Mouse (Mus musculus) left cerebral cortex, postnatal 25 days (tissue): ENCODE measurements at regions not wholly inside any gene's neighbourhood (a gene's known extent, or its start where the extent isn't known, plus 50 kb on each side); places are given as distances from the start of the nearest gene placed in this dataset.

Experiments
- DNase-seq, 2 experiments: peaks; one replicate each; pipeline ENCODE4 v3.0.0; 2022; ENCODE audit warnings: low spot score in 2 of 2, mixed read lengths in 1 of 2
- intact Hi-C: fragments of 180-260 bp; cut with DNase I; formaldehyde crosslinking; loops from one replicate; pipeline ENCODE4 v1.15.1; 2025

- intact Hi-C loops, result loop anchor here (10.0 kb wide), 2 partner anchors 195 to 405 kb away; no protein-coding TSS in a partner anchor
- DNase-seq, result no peak
These were observed 605.6 kb downstream of the Nfib start for GRCm38 (mm10) chr4:82099970-82100368.

- DNase-seq, result peak in 1 of 2 experiments; percentile 37
- intact Hi-C loops, result loop anchor here (10.0 kb wide), 2 partner anchors 196 to 406 kb away; no protein-coding TSS in a partner anchor
These were observed 606.3 kb downstream of the Nfib start for GRCm38 (mm10) chr4:82098986-82099969.

GRCm38 (mm10) chr4:82092296-82093230, 613.0 kb downstream of the Nfib start:
- DNase-seq, result peak; percentile 31 to 83
- intact Hi-C loops, result loop anchor here (10.0 kb wide), 2 partner anchors 202 to 412 kb away; no protein-coding TSS in a partner anchor

- intact Hi-C loops, result loop anchor here (10.0 kb wide), 2 partner anchors 205 to 415 kb away; no protein-coding TSS in a partner anchor
- no peak for DNase-seq
These were observed 615.9 kb downstream of the Nfib start for GRCm38 (mm10) chr4:82089657-82090056.

GRCm38 (mm10) chr4:82083519-82083918, 622.0 kb downstream of the Nfib start:
- no peak for DNase-seq
- intact Hi-C loops, result no loop called here

- no peak for DNase-seq
- intact Hi-C loops, result no loop called here
These were observed 625.4 kb upstream of the Mpdz start for GRCm38 (mm10) chr4:82068050-82068449.

GRCm38 (mm10) chr4:82065641-82066358, 623.2 kb upstream of the Mpdz start:
- no peak for DNase-seq
- intact Hi-C loops, result no loop called here

- no peak for DNase-seq
- intact Hi-C loops, result no loop called here
These were observed 620.1 kb upstream of the Mpdz start for GRCm38 (mm10) chr4:82062726-82063125.

- intact Hi-C loops, result no loop called here
- DNase-seq, result no peak
These were observed 614.1 kb upstream of the Mpdz start for GRCm38 (mm10) chr4:82056671-82057070.

GRCm38 (mm10) chr4:82048171-82048570, 605.6 kb upstream of the Mpdz start:
- intact Hi-C loops, result no loop called here
- DNase-seq, result no peak

- intact Hi-C loops, result no loop called here
- DNase-seq, result no peak
These were observed 594.9 kb upstream of the Mpdz start for GRCm38 (mm10) chr4:82037473-82037872.

GRCm38 (mm10) chr4:82035074-82035703, 592.6 kb upstream of the Mpdz start:
- DNase-seq, result no peak
- intact Hi-C loops, result no loop called here

GRCm38 (mm10) chr4:82029237-82029636, 586.6 kb upstream of the Mpdz start:
- intact Hi-C loops, result no loop called here
- peak in 1 of 2 experiments; percentile 9 for DNase-seq

- intact Hi-C loops, result no loop called here
- DNase-seq, result no peak
These were observed 584.8 kb upstream of the Mpdz start for GRCm38 (mm10) chr4:82027447-82027881.

GRCm38 (mm10) chr4:82001406-82001732, 558.8 kb upstream of the Mpdz start:
- intact Hi-C loops, result no loop called here
- DNase-seq, result no peak

- intact Hi-C loops, result no loop called here
- peak; percentile 8 to 34 for DNase-seq
These were observed 558.2 kb upstream of the Mpdz start for GRCm38 (mm10) chr4:82000590-82001405.

GRCm38 (mm10) chr4:81999654-82000314, 557.2 kb upstream of the Mpdz start:
- intact Hi-C loops, result no loop called here
- DNase-seq, result peak; percentile 9 to 65

- intact Hi-C loops, result no loop called here
- no peak for DNase-seq
These were observed 556.5 kb upstream of the Mpdz start for GRCm38 (mm10) chr4:81999093-81999492.
